Mouse (Mus musculus) gastrocnemius, postnatal 10 days (tissue): ENCODE data around the gene Tcea3. TPM values are rescaled to one million over a fixed set of nuclear protein-coding genes. Genes with fewer than 3 reads are reported as not detected.

Experiments
- DNase-seq: peaks from one replicate; pipeline ENCODE4 v3.0.0; 2021; ENCODE audit warnings: mixed read lengths
- long read RNA-seq, 2 experiments: library from polyadenylated mRNA; stranded (forward); transcript quantifications; one replicate each; pipeline ENCODE4 v2.0.0; 2021
- total RNA-seq, 2 experiments: library from RNA; stranded (reverse); gene quantifications; 2 replicates each; pipeline ENCODE4 v1.2.3; 2021

Gene Tcea3
- total RNA-seq, result 100 to 1,000 TPM; 199 to 247 TPM
- long read RNA-seq, experiment 1, transcript Tcea3-201 (11 exons, 1,251 nt), result major isoform, 228 of 299 reads
- long read RNA-seq, experiment 1, partial matches to known transcripts, result 17 of 299 reads
- long read RNA-seq, experiment 1, other reads (novel, unspliced or antisense), result 54 of 299 reads
- long read RNA-seq, experiment 2, transcript Tcea3-201 (11 exons, 1,251 nt), result major isoform, 332 of 416 reads
- long read RNA-seq, experiment 2, partial matches to known transcripts, result 16 of 416 reads
- long read RNA-seq, experiment 2, other reads (novel, unspliced or antisense), result 68 of 416 reads

GRCm38 (mm10) chr4:136247729-136248463, at the start of gene Tcea3:
Gene Tcea3 (plus strand): TSS chr4:136247729.
- peak; percentile 79 for DNase-seq

- no peak for DNase-seq
These were observed 48.7 kb upstream of the Tcea3 start for GRCm38 (mm10) chr4:136198846-136199245.

GRCm38 (mm10) chr4:136199562-136200292, 47.8 kb upstream of the Tcea3 start:
- no peak for DNase-seq

GRCm38 (mm10) chr4:136202509-136202908, 45.0 kb upstream of the Tcea3 start:
- peak; percentile 90 for DNase-seq

- no peak for DNase-seq
These were observed 42.8 kb upstream of the Tcea3 start for GRCm38 (mm10) chr4:136204775-136205174.

GRCm38 (mm10) chr4:136206033-136206893, 41.3 kb upstream of the Tcea3 start, which contains the start of gene Asap3:
Gene Asap3 (plus strand): TSS chr4:136206365.
- peak; percentile 98 for DNase-seq

GRCm38 (mm10) chr4:136206943-136207342, 40.6 kb upstream of the Tcea3 start:
- no peak for DNase-seq

- DNase-seq, result no peak
These were observed 36.6 kb upstream of the Tcea3 start for GRCm38 (mm10) chr4:136210931-136211330.

- no peak for DNase-seq
These were observed 33.9 kb upstream of the Tcea3 start for GRCm38 (mm10) chr4:136213629-136214028.

GRCm38 (mm10) chr4:136214828-136215227, 32.7 kb upstream of the Tcea3 start:
- no peak for DNase-seq

GRCm38 (mm10) chr4:136215576-136215975, 32.0 kb upstream of the Tcea3 start:
- no peak for DNase-seq

GRCm38 (mm10) chr4:136217063-136217462, 30.5 kb upstream of the Tcea3 start:
- no peak for DNase-seq

- DNase-seq, result peak; percentile 89
These were observed 28.8 kb upstream of the Tcea3 start for GRCm38 (mm10) chr4:136218595-136219214.

- no peak for DNase-seq
These were observed 27.3 kb upstream of the Tcea3 start for GRCm38 (mm10) chr4:136220133-136220775.

- no peak for DNase-seq
These were observed 23.8 kb upstream of the Tcea3 start for GRCm38 (mm10) chr4:136223549-136224239.

GRCm38 (mm10) chr4:136224240-136224559, 23.3 kb upstream of the Tcea3 start:
- no peak for DNase-seq

GRCm38 (mm10) chr4:136224677-136225460, 22.7 kb upstream of the Tcea3 start:
- DNase-seq, result no peak

- DNase-seq, result no peak
These were observed 20.1 kb upstream of the Tcea3 start for GRCm38 (mm10) chr4:136227408-136227807.

- DNase-seq, result no peak
These were observed 18.9 kb upstream of the Tcea3 start for GRCm38 (mm10) chr4:136228640-136229039.

- DNase-seq, result no peak
These were observed 8.9 kb upstream of the Tcea3 start for GRCm38 (mm10) chr4:136238669-136239068.
